ENCODE assay signal across 11 mouse cellular contexts in genomic region chr11:3752766-3753165, GRCm38 (mm10).
A peak's percentile ranks its signal among the peaks of the same experiment; 100 is the strongest.
DNase-seq lines count a peak whose midpoint lies in the region.
"Had no signal": no experiment of that assay in that cellular context is flagged by ENCODE, and none has a peak within 500 bp of the region (broad histone marks: within the 10 kb centered on the region; RNA-seq: fewer than 3 reads in every experiment).

No protein-coding gene starts in this region.

- DNase-seq in kidney, adult 9 months = peak; percentile 60
- DNase-seq in kidney, postnatal 4 days = no peak
- DNase-seq in retina, postnatal 1 day = peak; percentile 51
- no peak for DNase-seq in retina, embryonic 14.5 days (ENCODE audit: low spot score)
- DNase-seq in cerebellum, adult 9-11 months = peak; percentile 94
- no peak for DNase-seq in B cell, adult 2 months
- no peak for DNase-seq in layer of hippocampus, adult 9-10 months (ENCODE audit: low spot score)
- DNase-seq: adrenal gland, postnatal 36 days; gastrocnemius, postnatal 25 days; layer of hippocampus, adult 9-11 months; thymus, postnatal 36 days had no signal

Comparison
In these comparisons a context has a peak if more than half of its experiments do, and no peak if none do; other contexts are left out.
1. DNase-seq: peak in kidney, adult 9 months (single experiment), retina, postnatal 1 day (single experiment) and cerebellum, adult 9-11 months (single experiment); none in kidney, postnatal 4 days (0 of 2), retina, embryonic 14.5 days (single experiment), B cell, adult 2 months (0 of 2) and layer of hippocampus, adult 9-10 months (single experiment).